Mouse (Mus musculus) kidney, embryonic 14.5 days (tissue): ENCODE measurements around the gene 4930578G10Rik. TPM values are rescaled to one million over a fixed set of nuclear protein-coding genes. Genes with fewer than 3 reads are reported as not detected.

Experiments
- ATAC-seq: fragments of 200-750 bp; cut with Nextera tagmentation; 2 replicates; pipeline ENCODE4 v1.8.0; 2017; ENCODE audit warnings: moderate number of reproducible peaks, mild to moderate bottlenecking, moderate TSS enrichment, moderate library complexity; ENCODE audit not compliant: low FRiP score, low TSS enrichment
- H3K27ac ChIP-seq: fragments of 300-500 bp; sonication (generic); 2 replicates; pipeline ENCODE4 v1.5.1; 2014; ENCODE audit warnings: low read depth, mild to moderate bottlenecking, low read length, moderate library complexity, mixed read lengths
- H3K27me3 ChIP-seq: fragments of 300-500 bp; sonication (generic); 2 replicates; pipeline ENCODE4 v1.6.1; 2014; ENCODE audit warnings: mild to moderate bottlenecking, low read length; ENCODE audit not compliant: control insufficient read depth, insufficient read depth
- H3K36me3 ChIP-seq: fragments of 300-500 bp; sonication (generic); 2 replicates; pipeline ENCODE4 v1.6.1; 2014; ENCODE audit warnings: low read length, mixed read lengths; ENCODE audit not compliant: control insufficient read depth, insufficient read depth
- H3K4me1 ChIP-seq: fragments of 300-500 bp; sonication (generic); 2 replicates; pipeline ENCODE4 v1.6.1; 2014; ENCODE audit warnings: low read length, mixed read lengths; ENCODE audit not compliant: control insufficient read depth, insufficient read depth
- H3K4me2 ChIP-seq: fragments of 300-500 bp; sonication (generic); replicated peaks from 2 replicates; pipeline ENCODE4 v1.6.1; 2014; ENCODE audit warnings: low read depth, mild to moderate bottlenecking, low read length
- H3K4me3 ChIP-seq: fragments of 300-500 bp; sonication (generic); 2 replicates; pipeline ENCODE4 v1.5.1; 2014; ENCODE audit warnings: mild to moderate bottlenecking, low read length
- H3K9ac ChIP-seq: fragments of 300-500 bp; sonication (generic); 2 replicates; pipeline ENCODE4 v1.6.1; 2014; ENCODE audit warnings: low read depth, mild to moderate bottlenecking, low read length, moderate library complexity
- H3K9me3 ChIP-seq: fragments of 300-500 bp; sonication (generic); 2 replicates; pipeline ENCODE4 v1.6.1; 2016; ENCODE audit warnings: low read length; ENCODE audit not compliant: control insufficient read depth
- WGBS: fragments of 180-500 bp; shearing (Covaris S2); extraction: QIAGEN DNeasy Blood & Tissue Kit; methylation state at CpG from one replicate; pipeline ENCODE4 v1.1.7; 2014; 5-methylcytosine and 5-hydroxymethylcytosine counted together
- polyA plus RNA-seq: library from polyadenylated mRNA; unstranded; fragments of >200 nt; fragmentation: Nextera tagmentation; extraction: Ambion mirVana; gene quantifications from 2 replicates; pipeline ENCODE4 v1.2.1, GENCODE M21; 2014

Gene 4930578G10Rik
- polyA plus RNA-seq, 1 experiment from 2014 or later = not detected

- WGBS = 85% methylated on average over 5 of the region's 5 CpGs
- Histone ChIP-seq H3K4me2 (no peak overlapping the region), H3K27me3 (no peaks in the 10 kb centered on the region), H3K4me3 (no peak overlapping the region), H3K36me3 (no peaks in the 10 kb centered on the region), H3K9me3 (no peaks in the 10 kb centered on the region), H3K27ac (no peak overlapping the region), H3K4me1 (no peaks in the 10 kb centered on the region), H3K9ac (no peak overlapping the region)
- no peak for ATAC-seq
Observed at GRCm38 (mm10) chr4:42870748-42871147, 135.4 kb downstream of the 4930578G10Rik start.

DNA sequence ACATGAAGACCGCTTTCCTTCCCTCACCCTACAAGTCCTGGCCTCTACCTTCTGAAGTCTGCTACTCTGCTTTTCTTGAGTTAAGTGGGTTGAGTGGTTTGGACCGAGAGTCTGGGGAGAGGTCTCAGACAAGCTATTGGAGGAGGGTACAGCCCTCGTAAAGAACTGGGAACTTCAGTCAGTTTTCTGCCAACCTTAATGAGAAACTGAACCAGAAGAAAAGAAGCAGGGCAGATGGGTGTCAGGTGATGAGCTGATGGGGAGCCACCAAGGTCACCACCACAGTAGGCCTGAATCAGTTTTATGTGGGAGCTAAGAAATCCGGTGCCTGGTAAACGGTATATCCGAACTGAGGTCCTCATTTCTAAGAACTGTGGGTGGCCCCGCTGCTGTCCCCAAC is 136.8 kb downstream of the 4930578G10Rik start:
- H3K36me3 ChIP-seq = no peaks in the 10 kb centered on the region
- H3K4me2 ChIP-seq = no peak overlapping the region
- H3K4me1 ChIP-seq = no peaks in the 10 kb centered on the region
- H3K27me3 ChIP-seq = no peaks in the 10 kb centered on the region
- H3K27ac ChIP-seq = no peak overlapping the region
- WGBS = 91% methylated on average over 7 of the region's 7 CpGs
- H3K9ac ChIP-seq = no peak overlapping the region
- ATAC-seq = no peak
- H3K9me3 ChIP-seq = no peaks in the 10 kb centered on the region
- no peak overlapping the region for H3K4me3 ChIP-seq

DNA sequence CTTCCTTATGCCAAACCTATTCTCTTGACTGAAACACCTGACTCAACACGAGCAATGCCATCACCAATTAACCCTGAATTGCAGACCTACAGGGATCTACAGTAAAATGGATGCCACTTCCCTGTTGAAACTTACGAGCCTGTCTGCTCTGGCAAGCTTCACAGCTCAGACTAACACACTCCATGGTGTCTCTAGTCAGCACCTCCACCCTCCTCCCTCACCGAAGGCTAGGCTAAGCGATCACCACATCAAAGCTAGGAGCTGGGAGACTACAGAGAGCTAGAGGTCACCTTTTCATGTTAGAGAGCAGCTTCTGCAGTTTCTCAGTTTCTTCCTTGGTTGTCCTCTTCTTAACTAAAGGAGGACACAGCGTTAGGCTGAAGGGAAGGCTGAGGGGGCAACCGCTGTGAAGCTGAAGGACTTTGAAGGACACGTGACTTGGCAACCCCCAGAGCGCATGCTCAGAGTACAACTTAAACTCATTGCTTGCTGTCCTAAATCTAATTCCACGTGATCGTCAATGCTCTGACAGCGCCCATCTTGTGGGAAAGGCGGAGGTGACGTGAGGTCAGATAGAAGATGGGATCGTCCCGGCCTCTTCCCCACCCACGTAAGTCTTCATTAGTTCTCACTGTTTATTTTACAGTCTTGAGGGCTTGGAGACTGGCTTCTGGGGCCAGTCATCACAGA is 137.5 kb downstream of the 4930578G10Rik start:
- ATAC-seq = no peak
- no peaks in the 10 kb centered on the region for H3K9me3 ChIP-seq
- no peak overlapping the region for H3K4me3 ChIP-seq
- H3K4me1 ChIP-seq = no peaks in the 10 kb centered on the region
- no peak overlapping the region for H3K27ac ChIP-seq
- no peaks in the 10 kb centered on the region for H3K36me3 ChIP-seq
- H3K27me3 ChIP-seq = no peaks in the 10 kb centered on the region
- 69% methylated on average over 16 of the region's 16 CpGs for WGBS
- H3K9ac ChIP-seq = no peak overlapping the region
- H3K4me2 ChIP-seq = no peak overlapping the region

DNA sequence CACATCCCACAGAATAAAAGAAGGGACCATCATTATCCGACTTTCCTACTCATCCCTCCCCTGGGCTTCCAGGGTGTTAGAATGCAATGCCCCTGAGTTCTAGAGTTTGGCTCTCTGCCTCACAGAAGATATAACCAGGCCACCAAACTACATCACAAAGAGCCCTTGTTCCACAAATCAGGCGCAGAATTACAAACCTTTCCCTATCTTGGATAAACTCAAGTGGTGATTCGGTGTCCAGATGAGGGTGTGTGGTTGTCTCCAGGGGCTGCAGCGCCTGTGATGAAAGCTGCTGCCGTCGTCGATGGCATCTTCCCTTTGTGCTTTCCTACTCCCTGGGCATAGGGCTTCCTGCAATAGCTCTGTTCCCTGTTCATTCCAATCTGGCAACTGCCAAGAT is 138.8 kb downstream of the 4930578G10Rik start, which contains the start of gene Fam205c:
Gene Fam205c (minus strand): TSS at position 101 of the 400 bp plus-strand sequence.
- ATAC-seq = no peak
- Histone ChIP-seq H3K9ac (no peak within 1 kb of the TSS), H3K27me3 (no peaks in the 10 kb centered on the region), H3K4me1 (no peaks in the 10 kb centered on the region), H3K27ac (no peak within 1 kb of the TSS), H3K9me3 (no peaks in the 10 kb centered on the region), H3K4me3 (no peak within 1 kb of the TSS), H3K36me3 (no peaks in the 10 kb centered on the region), H3K4me2 (no peak within 1 kb of the TSS)
- 88% methylated on average over 7 of the region's 7 CpGs for WGBS

- Histone ChIP-seq H3K9me3 (no peaks in the 10 kb centered on the region), H3K4me1 (no peaks in the 10 kb centered on the region), H3K9ac (no peak overlapping the region), H3K4me2 (no peak overlapping the region), H3K4me3 (no peak overlapping the region), H3K27me3 (no peaks in the 10 kb centered on the region), H3K36me3 (no peaks in the 10 kb centered on the region), H3K27ac (no peak overlapping the region)
- 41% methylated on average over 5 of the region's 5 CpGs for WGBS
- peak; percentile 89 for ATAC-seq
Observed at GRCm38 (mm10) chr4:42876586-42877291, 141.4 kb downstream of the 4930578G10Rik start.

DNA sequence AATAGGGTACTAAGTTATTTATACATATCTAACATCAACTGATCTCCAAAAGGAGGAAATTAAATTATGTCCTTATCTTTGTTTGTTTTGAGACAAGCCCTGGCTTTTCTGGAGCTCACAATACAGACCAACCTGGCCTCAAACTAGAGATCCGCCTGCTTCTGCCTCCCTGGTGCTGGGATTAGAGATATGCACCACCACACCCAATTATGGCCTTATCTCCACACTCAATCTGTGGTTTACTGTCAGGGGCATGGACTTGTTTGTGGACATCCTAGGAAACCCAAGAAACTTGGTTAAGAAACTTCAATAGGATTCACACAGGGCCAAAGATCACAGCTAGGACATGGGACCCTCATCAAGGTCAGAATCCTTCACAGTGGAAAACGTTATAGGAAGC is 142.3 kb downstream of the 4930578G10Rik start:
- H3K9me3 ChIP-seq = no peaks in the 10 kb centered on the region
- H3K4me3 ChIP-seq = no peak overlapping the region
- H3K27ac ChIP-seq = no peak overlapping the region
- no peak for ATAC-seq
- H3K9ac ChIP-seq = no peak overlapping the region
- WGBS = 82% methylated on average over 2 of the region's 2 CpGs
- H3K27me3 ChIP-seq = no peaks in the 10 kb centered on the region
- no peak overlapping the region for H3K4me2 ChIP-seq
- H3K36me3 ChIP-seq = no peaks in the 10 kb centered on the region
- H3K4me1 ChIP-seq = no peaks in the 10 kb centered on the region

- Histone ChIP-seq H3K36me3 (no peaks in the 10 kb centered on the region), H3K4me3 (no peak overlapping the region), H3K9me3 (no peaks in the 10 kb centered on the region), H3K27ac (no peak overlapping the region), H3K4me1 (no peaks in the 10 kb centered on the region), H3K4me2 (no peak overlapping the region), H3K27me3 (no peaks in the 10 kb centered on the region), H3K9ac (no peak overlapping the region)
- 85% methylated on average over 16 of the region's 16 CpGs for WGBS
- no peak for ATAC-seq
Observed at GRCm38 (mm10) chr4:42879829-42880676, 144.7 kb downstream of the 4930578G10Rik start.

GRCm38 (mm10) chr4:42880677-42880948 is 145.3 kb downstream of the 4930578G10Rik start:
- no peak overlapping the region for H3K9ac ChIP-seq
- H3K27ac ChIP-seq = no peak overlapping the region
- ATAC-seq = no peak
- no peaks in the 10 kb centered on the region for H3K36me3 ChIP-seq
- no peak overlapping the region for H3K4me3 ChIP-seq
- no peaks in the 10 kb centered on the region for H3K4me1 ChIP-seq
- H3K27me3 ChIP-seq = no peaks in the 10 kb centered on the region
- WGBS = 67% methylated on average over 1 of the region's 1 CpGs
- H3K4me2 ChIP-seq = no peak overlapping the region
- no peaks in the 10 kb centered on the region for H3K9me3 ChIP-seq

- Histone ChIP-seq H3K27me3 (no peaks in the 10 kb centered on the region), H3K4me3 (no peak overlapping the region), H3K9me3 (no peaks in the 10 kb centered on the region), H3K4me2 (no peak overlapping the region), H3K9ac (no peak overlapping the region), H3K4me1 (no peaks in the 10 kb centered on the region), H3K36me3 (no peaks in the 10 kb centered on the region), H3K27ac (no peak overlapping the region)
- ATAC-seq = no peak
- 87% methylated on average over 6 of the region's 6 CpGs for WGBS
Observed at GRCm38 (mm10) chr4:42886926-42887325, 151.6 kb downstream of the 4930578G10Rik start.
